Mouse (Mus musculus) embryo, embryonic 11.5 days (tissue): Measurements from ENCODE around the gene Cacnb1.

Experiments
- DNase-seq: peaks from one replicate; pipeline ENCODE4 v3.0.0-alpha.2; 2012; ENCODE audit warnings: low read depth, low spot score

The Cacnb1 gene

GRCm38 (mm10) chr11:98011716-98012115 is 11.1 kb downstream of the Cacnb1 start:
- no peak for DNase-seq

- no peak for DNase-seq
These were observed 14.7 kb downstream of the Cacnb1 start for GRCm38 (mm10) chr11:98008087-98008486.

GRCm38 (mm10) chr11:98005686-98006085 is 17.1 kb downstream of the Cacnb1 start:
- DNase-seq, result no peak

GRCm38 (mm10) chr11:98005076-98005475 is 17.8 kb downstream of the Cacnb1 start:
- no peak for DNase-seq

GRCm38 (mm10) chr11:98004161-98004560 is 18.7 kb downstream of the Cacnb1 start:
- DNase-seq, result no peak

GRCm38 (mm10) chr11:98003171-98003671 is 19.6 kb downstream of the Cacnb1 start:
- DNase-seq, result no peak

- no peak for DNase-seq
These were observed 20.2 kb downstream of the Cacnb1 start for GRCm38 (mm10) chr11:98002627-98003026.

- no peak for DNase-seq
These were observed 20.8 kb downstream of the Cacnb1 start for GRCm38 (mm10) chr11:98001986-98002385.

- no peak for DNase-seq
These were observed 21.4 kb downstream of the Cacnb1 start for GRCm38 (mm10) chr11:98001351-98001824.

GRCm38 (mm10) chr11:98000378-98001140 is 22.3 kb downstream of the Cacnb1 start:
- no peak for DNase-seq

GRCm38 (mm10) chr11:97999748-98000147 is 23.1 kb downstream of the Cacnb1 start:
- DNase-seq, result no peak

GRCm38 (mm10) chr11:97998898-97999608 is 23.8 kb downstream of the Cacnb1 start:
- DNase-seq, result no peak

GRCm38 (mm10) chr11:97998074-97998793 is 24.6 kb downstream of the Cacnb1 start:
- no peak for DNase-seq

- no peak for DNase-seq
These were observed 25.4 kb downstream of the Cacnb1 start for GRCm38 (mm10) chr11:97997387-97997960.

- DNase-seq, result no peak
These were observed 26.1 kb downstream of the Cacnb1 start for GRCm38 (mm10) chr11:97996691-97997090.

- DNase-seq, result no peak
These were observed 27.1 kb downstream of the Cacnb1 start, which contains the start of gene Arl5c for GRCm38 (mm10) chr11:97995564-97996288. TSS of gene Arl5c (minus strand) at chr11:97996181.

GRCm38 (mm10) chr11:97994539-97995100 is 28.2 kb downstream of the Cacnb1 start:
- DNase-seq, result peak; percentile 46

- peak; percentile 80 for DNase-seq
These were observed 34.2 kb downstream of the Cacnb1 start for GRCm38 (mm10) chr11:97988530-97989096.

GRCm38 (mm10) chr11:97987551-97988526 is 35.0 kb downstream of the Cacnb1 start:
- peak; percentile 90 for DNase-seq
